Mouse (Mus musculus) ES-Bruce4 (cell line): Measurements from ENCODE around the gene Car10.

ENCODE experiments used
- CTCF ChIP-seq: IDR thresholded peaks from one replicate; pipeline ENCODE4 v1.8.1; 2011; ENCODE audit warnings: low read depth, low read length
- EP300 ChIP-seq: IDR thresholded peaks from 2 replicates; pipeline ENCODE4 v1.6.1; 2011; ENCODE audit warnings: low read depth, low read length; ENCODE audit not compliant: insufficient read depth
- POLR2A ChIP-seq: IDR thresholded peaks from one replicate; pipeline ENCODE4 v1.8.1; 2011; ENCODE audit warnings: low read length; ENCODE audit not compliant: insufficient read depth

DNA sequence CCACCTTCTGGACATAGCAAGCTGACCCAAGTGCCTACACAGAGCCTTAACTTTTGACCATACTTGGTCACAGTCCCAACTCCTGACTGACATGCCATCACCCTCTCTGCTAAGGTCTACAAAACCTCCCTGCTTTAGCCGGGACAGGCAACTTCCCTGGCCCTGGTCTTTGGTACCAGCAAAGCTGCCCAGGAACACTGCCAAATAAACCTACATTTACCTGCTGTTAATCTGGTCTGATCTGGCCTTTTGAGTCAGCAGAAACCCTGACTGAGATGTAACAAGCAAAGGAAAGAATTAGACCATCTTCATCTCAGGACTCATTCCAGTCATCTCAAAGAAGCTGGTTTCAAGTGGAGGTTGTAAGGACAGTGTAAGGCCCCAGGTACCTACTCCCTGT is 212.2 kb downstream of the Car10 start:
- TF ChIP-seq CTCF (no peak), POLR2A (no peak), EP300 (no peak)
